Mouse (Mus musculus): ENCODE measurements around the gene Cd37.

Cd37 gene

GRCm38 (mm10) chr7:45234922-45235571, 3.9 kb downstream of the Cd37 start:
- no peak for DNase-seq (ENCODE audit: low read depth, low spot score)

GRCm38 (mm10) chr7:45234333-45234841, 4.5 kb downstream of the Cd37 start:
- no peak for DNase-seq (ENCODE audit: low read depth, low spot score)

- no peak for DNase-seq (ENCODE audit: low read depth, low spot score)
Measured at GRCm38 (mm10) chr7:45233580-45234332, 5.2 kb downstream of the Cd37 start.

GRCm38 (mm10) chr7:45232716-45233465, 6.0 kb downstream of the Cd37 start:
- no peak for DNase-seq (ENCODE audit: low read depth, low spot score)

GRCm38 (mm10) chr7:45231941-45232340, 7.0 kb downstream of the Cd37 start:
- no peak for DNase-seq (ENCODE audit: low read depth, low spot score)

- no peak for DNase-seq (ENCODE audit: low read depth, low spot score)
Measured at GRCm38 (mm10) chr7:45231192-45231591, 7.7 kb downstream of the Cd37 start.

DNA sequence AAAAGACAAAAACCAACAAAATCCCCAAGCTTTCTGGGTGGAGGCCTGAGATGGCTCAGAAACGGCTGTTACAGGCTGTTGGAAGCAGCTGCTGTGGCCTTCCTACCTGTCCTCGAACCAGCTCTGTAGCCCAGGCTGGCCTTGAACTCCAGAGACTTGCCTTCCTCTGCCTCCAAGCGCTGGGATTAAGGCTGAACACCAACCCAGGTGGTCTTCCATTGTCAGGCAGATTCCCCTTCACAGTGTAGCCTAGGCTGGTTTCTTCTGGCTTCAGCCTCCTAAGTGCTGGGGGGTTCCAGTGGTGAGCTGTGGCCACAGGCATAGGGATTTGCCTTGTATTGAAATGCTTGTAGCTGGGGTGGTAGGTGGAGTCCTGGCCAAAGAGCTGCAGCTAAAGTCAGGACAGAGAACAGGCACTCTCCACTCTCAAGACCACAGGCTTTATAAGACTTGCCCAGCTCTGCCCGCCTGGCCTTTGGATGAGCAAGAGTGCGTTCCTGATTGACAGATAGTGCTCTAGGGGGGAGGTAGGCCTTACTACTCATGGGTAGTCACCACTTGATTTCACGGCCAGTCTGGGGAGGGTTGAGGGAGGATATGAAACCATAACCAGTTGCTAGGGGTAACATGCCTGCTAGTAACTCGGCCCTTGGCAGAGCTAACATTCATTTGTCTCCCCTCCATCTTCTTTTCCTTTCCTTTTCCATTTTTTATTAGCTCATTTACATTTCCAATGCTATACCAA, 9.3 kb downstream of the Cd37 start:
- no peak for DNase-seq (ENCODE audit: low read depth, low spot score)

DNA sequence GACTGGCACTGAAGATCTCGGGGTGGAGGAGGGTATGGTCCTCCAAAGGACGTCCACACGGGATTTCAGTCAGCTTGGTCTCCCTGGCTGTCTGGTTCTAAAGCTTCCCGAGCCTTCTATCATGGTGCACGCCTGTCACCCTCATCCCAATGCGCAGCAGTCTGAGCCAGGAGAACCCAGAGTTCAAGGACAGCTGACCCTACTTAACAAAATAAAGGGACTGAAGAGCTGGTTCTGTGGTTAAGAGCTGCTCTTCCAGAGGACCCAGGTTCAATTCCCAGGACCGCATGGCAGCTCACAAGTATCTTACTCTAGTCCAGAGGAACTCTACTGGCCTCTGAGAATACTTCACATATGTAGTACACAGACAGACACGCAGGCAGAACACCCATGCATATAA, 9.9 kb downstream of the Cd37 start:
- DNase-seq (ENCODE audit: low read depth, low spot score) = no peak

- no peak for DNase-seq (ENCODE audit: low read depth, low spot score)
Measured at GRCm38 (mm10) chr7:45228548-45228947, 10.4 kb downstream of the Cd37 start.

- DNase-seq (ENCODE audit: low read depth, low spot score) = no peak
Measured at GRCm38 (mm10) chr7:45226421-45226820, 12.5 kb downstream of the Cd37 start.

DNA sequence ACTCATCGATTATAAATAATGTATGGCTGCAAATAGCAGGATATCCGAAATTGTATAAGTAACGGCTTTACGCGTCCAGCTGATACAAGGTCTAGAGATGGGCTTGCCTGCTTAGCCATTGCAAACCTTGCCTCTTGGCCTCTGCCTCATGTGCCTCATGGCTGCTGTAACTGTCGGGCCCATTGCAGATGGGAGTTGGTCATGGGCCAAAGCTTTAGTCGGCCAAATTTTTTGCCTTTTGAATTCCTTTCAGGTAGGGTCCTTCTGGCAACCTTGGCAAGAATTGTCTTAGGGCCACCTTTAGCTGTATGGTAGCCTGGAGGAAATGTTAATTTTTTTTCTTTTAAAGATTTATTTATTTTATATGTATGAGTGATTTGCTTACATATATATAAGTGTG, 14.1 kb downstream of the Cd37 start:
- no peak for DNase-seq (ENCODE audit: low read depth, low spot score)

- no peak for DNase-seq (ENCODE audit: low read depth, low spot score)
Measured at GRCm38 (mm10) chr7:45221680-45222079, 17.2 kb downstream of the Cd37 start.

DNA sequence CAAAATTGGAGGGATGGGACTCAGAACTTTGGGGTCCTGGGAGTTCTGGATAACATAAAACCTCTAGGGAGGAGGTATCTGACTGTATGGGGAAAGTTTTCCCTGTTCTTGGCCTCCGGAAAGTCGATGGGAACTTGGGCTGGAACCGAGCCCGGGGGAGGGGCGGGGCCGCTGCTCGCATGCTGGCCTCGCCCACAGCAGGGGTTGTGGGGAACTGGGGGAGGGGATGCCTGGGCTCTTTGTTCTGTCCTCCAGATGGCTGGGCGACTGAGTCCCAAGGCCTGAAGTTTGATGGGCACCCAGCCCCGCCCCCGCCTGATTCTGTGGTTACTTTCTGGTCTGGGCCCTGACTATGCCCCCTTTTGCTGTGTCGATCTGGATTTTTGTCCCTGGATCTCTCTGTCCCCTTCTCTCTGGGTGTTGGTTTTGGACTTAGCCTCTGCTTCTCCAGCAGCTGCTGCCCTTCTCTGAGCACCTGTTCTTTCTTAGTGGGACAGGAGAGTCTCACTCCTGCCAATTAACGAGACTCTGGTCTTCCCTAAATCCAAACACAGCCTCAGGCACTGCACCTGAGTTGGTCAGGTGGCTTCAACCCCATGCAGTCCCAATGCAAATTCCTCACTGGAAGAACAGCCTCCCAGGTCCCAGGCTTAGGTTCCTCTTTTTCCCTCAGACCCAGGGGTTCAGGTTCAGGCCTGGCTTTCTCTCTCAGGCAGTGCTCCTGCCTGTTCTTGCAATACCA, 22.3 kb downstream of the Cd37 start:
- DNase-seq (ENCODE audit: low read depth, low spot score) = peak; percentile 32

GRCm38 (mm10) chr7:45215673-45216441, 23.1 kb downstream of the Cd37 start, which contains the start of gene Tead2:
TSS of gene Tead2 (plus strand) at chr7:45215753.
- no peak for DNase-seq (ENCODE audit: low read depth, low spot score)

- DNase-seq (ENCODE audit: low read depth, low spot score) = no peak
Measured at GRCm38 (mm10) chr7:45213708-45214107, 25.2 kb downstream of the Cd37 start.

GRCm38 (mm10) chr7:45212356-45212755, 26.6 kb downstream of the Cd37 start:
- DNase-seq (ENCODE audit: low read depth, low spot score) = no peak

DNA sequence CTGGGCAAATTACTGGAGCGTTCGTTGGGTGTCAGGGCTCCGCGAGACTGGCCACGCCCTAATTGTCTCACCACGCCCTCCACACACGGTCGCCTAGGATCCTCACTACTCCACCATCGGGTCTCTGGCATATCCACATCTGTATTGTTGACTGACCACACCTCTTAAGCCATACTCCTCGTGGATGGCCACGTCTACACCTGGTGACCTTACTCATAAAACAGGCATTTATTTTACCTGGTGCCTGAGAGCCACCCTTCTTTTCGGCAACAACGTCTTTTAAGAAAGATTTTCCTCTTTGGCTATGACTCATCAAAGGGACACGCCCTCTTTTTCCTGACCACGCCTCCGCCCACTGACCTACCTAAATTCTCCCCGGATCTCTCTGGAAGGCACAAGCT, 27.1 kb downstream of the Cd37 start, which contains the start of gene Dkkl1:
TSS of gene Dkkl1 (minus strand) at position 297 of the 401 bp plus-strand sequence.
- DNase-seq (ENCODE audit: low read depth, low spot score) = no peak

- no peak for DNase-seq (ENCODE audit: low read depth, low spot score)
Measured at GRCm38 (mm10) chr7:45211070-45211469, 27.8 kb downstream of the Cd37 start.

- no peak for DNase-seq (ENCODE audit: low read depth, low spot score)
Measured at GRCm38 (mm10) chr7:45208260-45208659, 30.7 kb downstream of the Cd37 start.

Data from brain, embryonic 18.5 days (tissue).